ENCODE assay signal across 11 mouse cellular contexts in genomic region chr15:59728817-59729560, GRCm38 (mm10).
DNase-seq lines count a peak whose midpoint lies in the region; ATAC-seq and TF ChIP-seq lines count a peak whose summit lies in the region.
"Had no signal": no experiment of that assay in that cellular context is flagged by ENCODE, and none has a peak within 500 bp of the region (broad histone marks: within the 10 kb centered on the region; RNA-seq: fewer than 3 reads in every experiment).

No protein-coding gene starts in this region.

- no peak overlapping the region for H3K9ac ChIP-seq in midbrain, postnatal 0 days (replicated peaks; ENCODE audit: low read length, poor library complexity, severe bottlenecking)
- H3K9ac ChIP-seq in midbrain, embryonic 13.5 days (replicated peaks) = no peak overlapping the region
- H3K9ac ChIP-seq: liver, embryonic 14.5 days had no signal

- DNase-seq in heart, adult 9 months (ENCODE audit: low spot score in 2 of 2) = peak; percentile 28 to 54
- DNase-seq in heart, postnatal 14 days = no peak
- peak; percentile 15 for DNase-seq in midbrain, postnatal 0 days (ENCODE audit: low spot score)
- DNase-seq in induced T-regulatory cell, adult 2 months (ENCODE audit: low read depth) = peak; percentile 77
- no peak for DNase-seq in cerebellum, adult 8-10 months
- DNase-seq in Muller cell, postnatal 12 days (ENCODE audit: inconsistent ontology term) = no peak
- DNase-seq: cerebellum, adult 9-10 months had no signal

- no peak for TF ChIP-seq CTCF in midbrain, postnatal 0 days (IDR thresholded peaks at IDR 0.05)
- no peak for TF ChIP-seq CTCF in small intestine, adult 2 months (IDR thresholded peaks at IDR 0.05; ENCODE audit: extremely low read depth, insufficient read length, insufficient replicate concordance, low read depth, low read length)

- no peak overlapping the region for H3K27ac ChIP-seq in midbrain, postnatal 0 days (ENCODE audit: low read depth, low read length)
- no peak overlapping the region for H3K27ac ChIP-seq in midbrain, embryonic 13.5 days
- peak overlapping the region; percentile 8 for H3K27ac ChIP-seq in small intestine, adult 2 months (ENCODE audit: insufficient read depth, low read depth, low read length)
- H3K27ac ChIP-seq: hindbrain, embryonic 10.5 days; liver, embryonic 14.5 days had no signal

- intact Hi-C loops in heart, postnatal 14 days (cut with DNase I) = no loop called here

- H3K36me3 ChIP-seq in midbrain, postnatal 0 days (ENCODE audit: insufficient read depth, low read length) = no peaks in the 10 kb centered on the region
- H3K36me3 ChIP-seq in midbrain, embryonic 13.5 days = no peaks in the 10 kb centered on the region
- H3K36me3 ChIP-seq in small intestine, adult 2 months (ENCODE audit: control insufficient read depth, insufficient read depth, low read length) = no peaks in the 10 kb centered on the region
- H3K36me3 ChIP-seq: hindbrain, embryonic 10.5 days had no signal

- H3K9me3 ChIP-seq in midbrain, postnatal 0 days (ENCODE audit: low read length) = no peaks in the 10 kb centered on the region
- H3K9me3 ChIP-seq in midbrain, embryonic 13.5 days = no peaks in the 10 kb centered on the region
- H3K9me3 ChIP-seq: hindbrain, embryonic 10.5 days had no signal

- H3K4me2 ChIP-seq in midbrain, postnatal 0 days (ENCODE audit: low read depth, low read length, poor library complexity, severe bottlenecking) = no peak overlapping the region
- H3K4me2 ChIP-seq in midbrain, embryonic 13.5 days (replicated peaks) = no peak overlapping the region

- no peak for TF ChIP-seq POLR2A in small intestine, adult 2 months (IDR thresholded peaks at IDR 0.05; ENCODE audit: low read depth, low read length)

- no peaks in the 10 kb centered on the region for H3K27me3 ChIP-seq in midbrain, postnatal 0 days (ENCODE audit: insufficient read depth, low read length)
- H3K27me3 ChIP-seq in midbrain, embryonic 13.5 days = no peaks in the 10 kb centered on the region
- H3K27me3 ChIP-seq in small intestine, adult 2 months (ENCODE audit: control insufficient read depth, insufficient read depth, low read length) = no peaks in the 10 kb centered on the region

- H3K4me3 ChIP-seq in midbrain, postnatal 0 days (ENCODE audit: low read depth, low read length) = no peak overlapping the region
- no peak overlapping the region for H3K4me3 ChIP-seq in midbrain, embryonic 13.5 days (replicated peaks)
- no peak overlapping the region for H3K4me3 ChIP-seq in small intestine, adult 2 months (ENCODE audit: low read depth, low read length)
- H3K4me3 ChIP-seq: hindbrain, embryonic 10.5 days had no signal

- H3K4me1 ChIP-seq in midbrain, postnatal 0 days (ENCODE audit: insufficient read depth, low read length) = no peaks in the 10 kb centered on the region
- H3K4me1 ChIP-seq in midbrain, embryonic 13.5 days (replicated peaks) = no peaks in the 10 kb centered on the region
- H3K4me1 ChIP-seq in small intestine, adult 2 months (ENCODE audit: control insufficient read depth, insufficient read depth, insufficient read length, low read length) = peaks cover 6% of the 10 kb centered on the region; the same call in 1 of the 2 replicates

- WGBS in midbrain, postnatal 0 days = 84% methylated on average over 11 of the region's 11 CpGs
- 90% methylated on average over 11 of the region's 11 CpGs for WGBS in midbrain, embryonic 13.5 days
- 76% methylated on average over 11 of the region's 11 CpGs for WGBS in small intestine, adult 2 months

- ATAC-seq in midbrain, postnatal 0 days (ENCODE audit: low FRiP score) = no peak
- no peak for ATAC-seq in midbrain, embryonic 13.5 days

Comparison
In these comparisons a context has a peak if more than half of its experiments do, and no peak if none do; other contexts are left out.
1. DNase-seq: peak in heart, adult 9 months (2 of 2), midbrain, postnatal 0 days (single experiment) and induced T-regulatory cell, adult 2 months (single experiment); none in heart, postnatal 14 days (0 of 2), cerebellum, adult 8-10 months (single experiment) and Muller cell, postnatal 12 days (single experiment).